Mouse (Mus musculus): ENCODE measurements around the gene Cpm. TPM values are rescaled to one million over a fixed set of nuclear protein-coding genes. Genes with fewer than 3 reads are reported as not detected.
"Not testable (repeated sequence)": the region's sequence is repeated elsewhere in the genome, so short reads cannot be mapped to it uniquely, and the experiment has no call there.

Cpm gene
- polyA plus RNA-seq, 1 experiment from 2014 or later = 31.2 TPM

- Histone ChIP-seq H3K27ac (ENCODE audit: low read length) (no peak overlapping the region), H3K4me2 (replicated peaks; ENCODE audit: low read depth, low read length) (no peak overlapping the region), H3K36me3 (ENCODE audit: insufficient read depth, low read length) (no peaks in the 10 kb centered on the region), H3K27me3 (ENCODE audit: insufficient read depth, low read length) (no peaks in the 10 kb centered on the region), H3K4me1 (ENCODE audit: insufficient read depth, low read length) (peaks cover 5% of the 10 kb centered on the region), H3K9ac (replicated peaks; ENCODE audit: low read length) (no peak overlapping the region), H3K4me3 (ENCODE audit: low read length) (no peak overlapping the region), H3K9me3 (ENCODE audit: low read length) (no peaks in the 10 kb centered on the region)
- no peak for ATAC-seq (ENCODE audit: low FRiP score, low TSS enrichment)
- WGBS = 92% methylated on average over 5 of the region's 5 CpGs
These were observed 36.2 kb upstream of the Cpm start for GRCm38 (mm10) chr10:117593041-117593570.

GRCm38 (mm10) chr10:117593857-117594256 lies 35.4 kb upstream of the Cpm start:
- ATAC-seq (ENCODE audit: low FRiP score, low TSS enrichment) = no peak
- H3K9me3 ChIP-seq (ENCODE audit: low read length) = no peaks in the 10 kb centered on the region
- no peak overlapping the region for H3K27ac ChIP-seq (ENCODE audit: low read length)
- no peak overlapping the region for H3K9ac ChIP-seq (replicated peaks; ENCODE audit: low read length)
- no peaks in the 10 kb centered on the region for H3K27me3 ChIP-seq (ENCODE audit: insufficient read depth, low read length)
- peaks cover 5% of the 10 kb centered on the region for H3K4me1 ChIP-seq (ENCODE audit: insufficient read depth, low read length)
- no peak overlapping the region for H3K4me3 ChIP-seq (ENCODE audit: low read length)
- H3K36me3 ChIP-seq (ENCODE audit: insufficient read depth, low read length) = no peaks in the 10 kb centered on the region
- no peak overlapping the region for H3K4me2 ChIP-seq (replicated peaks; ENCODE audit: low read depth, low read length)
- WGBS = 95% methylated on average over 13 of the region's 13 CpGs

- ATAC-seq (ENCODE audit: low FRiP score, low TSS enrichment) = no peak
- Histone ChIP-seq H3K36me3 (ENCODE audit: insufficient read depth, low read length) (no peaks in the 10 kb centered on the region), H3K9ac (replicated peaks; ENCODE audit: low read length) (no peak overlapping the region), H3K4me3 (ENCODE audit: low read length) (no peak overlapping the region), H3K27me3 (ENCODE audit: insufficient read depth, low read length) (no peaks in the 10 kb centered on the region), H3K27ac (ENCODE audit: low read length) (no peak overlapping the region), H3K9me3 (ENCODE audit: low read length) (no peaks in the 10 kb centered on the region), H3K4me1 (ENCODE audit: insufficient read depth, low read length) (peaks cover 5% of the 10 kb centered on the region), H3K4me2 (replicated peaks; ENCODE audit: low read depth, low read length) (no peak overlapping the region)
- 89% methylated on average over 17 of the region's 17 CpGs for WGBS
These were observed 34.9 kb upstream of the Cpm start for GRCm38 (mm10) chr10:117594291-117594850.

- Histone ChIP-seq H3K27me3 (ENCODE audit: insufficient read depth, low read length) (no peaks in the 10 kb centered on the region), H3K4me3 (ENCODE audit: low read length) (no peak overlapping the region), H3K27ac (ENCODE audit: low read length) (no peak overlapping the region), H3K9me3 (ENCODE audit: low read length) (no peaks in the 10 kb centered on the region), H3K36me3 (ENCODE audit: insufficient read depth, low read length) (no peaks in the 10 kb centered on the region), H3K4me1 (ENCODE audit: insufficient read depth, low read length) (peaks cover 5% of the 10 kb centered on the region), H3K9ac (replicated peaks; ENCODE audit: low read length) (no peak overlapping the region), H3K4me2 (replicated peaks; ENCODE audit: low read depth, low read length) (no peak overlapping the region)
- WGBS = 91% methylated on average over 13 of the region's 13 CpGs
- ATAC-seq (ENCODE audit: low FRiP score, low TSS enrichment) = no peak
These were observed 34.4 kb upstream of the Cpm start for GRCm38 (mm10) chr10:117594913-117595312.

- WGBS = 60% methylated on average over 13 of the region's 13 CpGs
- Histone ChIP-seq H3K36me3 (ENCODE audit: insufficient read depth, low read length) (no peaks in the 10 kb centered on the region), H3K4me1 (ENCODE audit: insufficient read depth, low read length) (peaks cover 5% of the 10 kb centered on the region), H3K27ac (ENCODE audit: low read length) (no peak overlapping the region), H3K4me2 (replicated peaks; ENCODE audit: low read depth, low read length) (no peak overlapping the region), H3K9me3 (ENCODE audit: low read length) (no peaks in the 10 kb centered on the region), H3K9ac (replicated peaks; ENCODE audit: low read length) (no peak overlapping the region), H3K27me3 (ENCODE audit: insufficient read depth, low read length) (no peaks in the 10 kb centered on the region), H3K4me3 (ENCODE audit: low read length) (no peak overlapping the region)
- no peak for ATAC-seq (ENCODE audit: low FRiP score, low TSS enrichment)
These were observed 33.7 kb upstream of the Cpm start for GRCm38 (mm10) chr10:117595442-117596164.

GRCm38 (mm10) chr10:117596165-117596735 lies 33.0 kb upstream of the Cpm start:
- no peaks in the 10 kb centered on the region for H3K36me3 ChIP-seq (ENCODE audit: insufficient read depth, low read length)
- H3K27ac ChIP-seq (ENCODE audit: low read length) = no peak overlapping the region
- WGBS = 84% methylated on average over 9 of the region's 9 CpGs
- no peak overlapping the region for H3K4me3 ChIP-seq (ENCODE audit: low read length)
- H3K4me1 ChIP-seq (ENCODE audit: insufficient read depth, low read length) = peaks cover 5% of the 10 kb centered on the region
- H3K9ac ChIP-seq (replicated peaks; ENCODE audit: low read length) = no peak overlapping the region
- H3K4me2 ChIP-seq (replicated peaks; ENCODE audit: low read depth, low read length) = no peak overlapping the region
- no peaks in the 10 kb centered on the region for H3K27me3 ChIP-seq (ENCODE audit: insufficient read depth, low read length)
- H3K9me3 ChIP-seq (ENCODE audit: low read length) = no peaks in the 10 kb centered on the region
- no peak for ATAC-seq (ENCODE audit: low FRiP score, low TSS enrichment)

- H3K4me1 ChIP-seq (ENCODE audit: insufficient read depth, low read length) = peaks cover 2% of the 10 kb centered on the region
- H3K4me2 ChIP-seq (replicated peaks; ENCODE audit: low read depth, low read length) = no peak overlapping the region
- no peak overlapping the region for H3K27ac ChIP-seq (ENCODE audit: low read length)
- no peaks in the 10 kb centered on the region for H3K36me3 ChIP-seq (ENCODE audit: insufficient read depth, low read length)
- no peak overlapping the region for H3K4me3 ChIP-seq (ENCODE audit: low read length)
- WGBS = 69% methylated on average over 5 of the region's 5 CpGs
- no peak for ATAC-seq (ENCODE audit: low FRiP score, low TSS enrichment)
- H3K9me3 ChIP-seq (ENCODE audit: low read length) = no peaks in the 10 kb centered on the region
- H3K9ac ChIP-seq (replicated peaks; ENCODE audit: low read length) = no peak overlapping the region
- H3K27me3 ChIP-seq (ENCODE audit: insufficient read depth, low read length) = no peaks in the 10 kb centered on the region
These were observed 32.5 kb upstream of the Cpm start for GRCm38 (mm10) chr10:117596771-117597324.

GRCm38 (mm10) chr10:117597371-117598265 lies 31.7 kb upstream of the Cpm start:
- not testable (repeated sequence) for H3K9ac ChIP-seq (replicated peaks; ENCODE audit: low read length); H3K4me2 ChIP-seq (replicated peaks; ENCODE audit: low read depth, low read length); ATAC-seq (ENCODE audit: low FRiP score, low TSS enrichment); H3K36me3 ChIP-seq (ENCODE audit: insufficient read depth, low read length); H3K27me3 ChIP-seq (ENCODE audit: insufficient read depth, low read length); H3K9me3 ChIP-seq (ENCODE audit: low read length); H3K27ac ChIP-seq (ENCODE audit: low read length); H3K4me3 ChIP-seq (ENCODE audit: low read length); H3K4me1 ChIP-seq (ENCODE audit: insufficient read depth, low read length)
- 91% methylated on average over 16 of the region's 16 CpGs for WGBS

- no peaks in the 10 kb centered on the region for H3K27me3 ChIP-seq (ENCODE audit: insufficient read depth, low read length)
- H3K27ac ChIP-seq (ENCODE audit: low read length) = no peak overlapping the region
- H3K4me1 ChIP-seq (ENCODE audit: insufficient read depth, low read length) = no peaks in the 10 kb centered on the region
- no peak overlapping the region for H3K4me2 ChIP-seq (replicated peaks; ENCODE audit: low read depth, low read length)
- no peaks in the 10 kb centered on the region for H3K9me3 ChIP-seq (ENCODE audit: low read length)
- no peak overlapping the region for H3K4me3 ChIP-seq (ENCODE audit: low read length)
- no peaks in the 10 kb centered on the region for H3K36me3 ChIP-seq (ENCODE audit: insufficient read depth, low read length)
- no peak for ATAC-seq (ENCODE audit: low FRiP score, low TSS enrichment)
- H3K9ac ChIP-seq (replicated peaks; ENCODE audit: low read length) = no peak overlapping the region
- WGBS = 85% methylated on average over 10 of the region's 10 CpGs
These were observed 30.9 kb upstream of the Cpm start for GRCm38 (mm10) chr10:117598266-117598950.

All from kidney, embryonic 16.5 days (tissue).